In the genomic region with DNA sequence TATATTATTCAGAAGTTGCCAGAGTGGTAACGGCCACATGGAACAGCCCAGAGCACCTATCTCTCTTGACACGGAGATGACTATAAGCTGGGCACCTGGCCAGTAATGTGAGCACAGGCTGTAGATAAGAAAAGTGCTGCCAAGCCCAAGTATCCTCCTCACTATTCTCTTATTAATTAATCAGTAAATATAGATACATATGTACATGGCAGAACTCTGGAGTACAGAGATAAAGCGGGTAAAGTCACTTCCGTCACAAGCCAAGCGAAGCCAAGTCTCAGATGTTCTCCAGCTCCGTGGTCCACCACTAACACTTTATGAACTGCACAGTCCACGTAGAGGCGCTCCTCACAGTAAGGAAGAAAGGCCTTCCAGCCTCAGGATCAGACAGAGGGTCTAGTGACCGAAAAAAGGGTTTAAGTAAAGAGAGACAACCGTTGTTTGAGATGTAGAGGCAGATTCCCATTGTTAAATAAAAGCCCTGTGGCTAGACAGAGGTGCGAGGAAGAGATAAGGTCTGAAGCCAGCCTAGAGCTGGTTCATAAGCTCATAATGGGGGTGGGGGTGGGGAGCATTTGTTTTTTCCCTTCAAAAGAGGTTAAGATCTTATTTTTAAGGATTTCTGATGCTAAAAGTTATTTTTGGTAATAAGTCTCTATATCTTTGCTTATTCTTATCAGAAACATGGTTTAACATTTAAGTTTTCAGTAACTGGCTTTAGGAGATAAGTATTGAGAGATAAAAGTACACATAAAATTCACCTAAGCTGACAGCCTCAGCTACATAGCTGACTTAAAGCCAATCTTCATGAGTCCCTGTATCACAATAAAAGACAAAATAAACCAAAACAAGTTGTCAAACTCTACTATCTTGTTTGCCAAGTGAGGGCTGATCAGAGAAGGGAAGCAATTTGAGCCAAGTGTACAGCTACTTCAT, we compare ENCODE assay signal across 11 mouse cellular contexts.
A peak's percentile ranks its signal among the peaks of the same experiment; 100 is the strongest.
DNase-seq lines count a peak whose midpoint lies in the region; ATAC-seq and TF ChIP-seq lines count a peak whose summit lies in the region.
"Had no signal": no experiment of that assay in that cellular context is flagged by ENCODE, and none has a peak within 500 bp of the region (broad histone marks: within the 10 kb centered on the region; RNA-seq: fewer than 3 reads in every experiment).

No protein-coding gene starts in this region.

- H3K27ac ChIP-seq in heart, embryonic 10.5 days: no peak overlapping the region
- H3K27ac ChIP-seq in intestine, embryonic 15.5 days: no peak overlapping the region
- no peak overlapping the region for H3K27ac ChIP-seq in thymus, adult 2 months (ENCODE audit: control insufficient read depth, insufficient read depth, low read length)
- H3K27ac ChIP-seq: midbrain, embryonic 12.5 days had no signal

- no peak for TF ChIP-seq CTCF in thymus, adult 2 months (IDR thresholded peaks at IDR 0.05; ENCODE audit: borderline replicate concordance, control insufficient read depth, extremely low read depth, insufficient read depth, low read length, poor library complexity)

- no peaks in the 10 kb centered on the region for H3K36me3 ChIP-seq in heart, embryonic 10.5 days
- H3K36me3 ChIP-seq in intestine, embryonic 15.5 days: no peaks in the 10 kb centered on the region
- no peaks in the 10 kb centered on the region for H3K36me3 ChIP-seq in thymus, adult 2 months (ENCODE audit: control insufficient read depth, insufficient read depth, low read length)
- H3K36me3 ChIP-seq: midbrain, embryonic 12.5 days had no signal

- peak; percentile 79 for DNase-seq in heart, adult 11 months
- DNase-seq in heart, embryonic 10.5 days (ENCODE audit: low spot score): no peak
- DNase-seq in c-Kit-positive CD71-negative TER-119-negative erythroid progenitor cells, embryonic 14.5 days (ENCODE audit: low read depth): peak; percentile 38
- DNase-seq in spleen, postnatal 10 days (ENCODE audit: low spot score in 2 of 2): peak; percentile 69 to 85
- DNase-seq in ovary, postnatal 14 days (ENCODE audit: low spot score): no peak
- DNase-seq in thymus, adult 2 months: no peak
- DNase-seq in urinary bladder, postnatal 36 days (ENCODE audit: low spot score in 2 of 2): no peak
- DNase-seq: cerebellum, adult 9-10 months; left cerebral cortex, postnatal 4 days had no signal

- peaks cover 58% of the 10 kb centered on the region for H3K4me1 ChIP-seq in heart, embryonic 10.5 days
- H3K4me1 ChIP-seq in intestine, embryonic 15.5 days (replicated peaks): peaks cover 13% of the 10 kb centered on the region
- H3K4me1 ChIP-seq in thymus, adult 2 months (replicated peaks; ENCODE audit: control insufficient read depth, insufficient read depth, low read length): no peaks in the 10 kb centered on the region

- 54% methylated on average over 11 of the region's 11 CpGs for WGBS in heart, embryonic 10.5 days
- WGBS in intestine, embryonic 15.5 days: 69% methylated on average over 11 of the region's 11 CpGs
- WGBS in thymus, adult 2 months: 85% methylated on average over 11 of the region's 11 CpGs

- no peaks in the 10 kb centered on the region for H3K9me3 ChIP-seq in heart, embryonic 10.5 days
- no peaks in the 10 kb centered on the region for H3K9me3 ChIP-seq in intestine, embryonic 15.5 days
- H3K9me3 ChIP-seq: midbrain, embryonic 12.5 days had no signal

- peak; percentile 68; the same call in 1 of the 2 replicates for ATAC-seq in intestine, embryonic 15.5 days

- no peak overlapping the region for H3K4me2 ChIP-seq in intestine, embryonic 15.5 days (replicated peaks)
- H3K4me2 ChIP-seq: midbrain, embryonic 12.5 days had no signal

- no peak overlapping the region for H3K9ac ChIP-seq in intestine, embryonic 15.5 days
- H3K9ac ChIP-seq: midbrain, embryonic 12.5 days had no signal

- TF ChIP-seq POLR2A in thymus, adult 2 months (IDR thresholded peaks at IDR 0.05; ENCODE audit: control insufficient read depth, extremely low read depth, insufficient read depth, low read length, poor library complexity): no peak

- no peak overlapping the region for H3K4me3 ChIP-seq in heart, embryonic 10.5 days
- H3K4me3 ChIP-seq in intestine, embryonic 15.5 days (replicated peaks): no peak overlapping the region
- no peak overlapping the region for H3K4me3 ChIP-seq in thymus, adult 2 months (ENCODE audit: control insufficient read depth, insufficient read depth, low read length)
- H3K4me3 ChIP-seq: midbrain, embryonic 12.5 days had no signal

- H3K27me3 ChIP-seq in heart, embryonic 10.5 days (ENCODE audit: insufficient read depth, poor library complexity, severe bottlenecking): no peaks in the 10 kb centered on the region
- H3K27me3 ChIP-seq in intestine, embryonic 15.5 days (replicated peaks): no peaks in the 10 kb centered on the region
- no peaks in the 10 kb centered on the region for H3K27me3 ChIP-seq in thymus, adult 2 months (ENCODE audit: control insufficient read depth, insufficient read depth, low read length)

Comparison
In these comparisons a context has a peak if more than half of its experiments do, and no peak if none do; other contexts are left out.
1. DNase-seq: peak in heart, adult 11 months (single experiment), c-Kit-positive CD71-negative TER-119-negative erythroid progenitor cells, embryonic 14.5 days (single experiment) and spleen, postnatal 10 days (2 of 2); none in heart, embryonic 10.5 days (single experiment), ovary, postnatal 14 days (single experiment), thymus, adult 2 months (single experiment) and urinary bladder, postnatal 36 days (0 of 2).